8 mouse cellular contexts compared by ENCODE assay signal in the genomic region with DNA sequence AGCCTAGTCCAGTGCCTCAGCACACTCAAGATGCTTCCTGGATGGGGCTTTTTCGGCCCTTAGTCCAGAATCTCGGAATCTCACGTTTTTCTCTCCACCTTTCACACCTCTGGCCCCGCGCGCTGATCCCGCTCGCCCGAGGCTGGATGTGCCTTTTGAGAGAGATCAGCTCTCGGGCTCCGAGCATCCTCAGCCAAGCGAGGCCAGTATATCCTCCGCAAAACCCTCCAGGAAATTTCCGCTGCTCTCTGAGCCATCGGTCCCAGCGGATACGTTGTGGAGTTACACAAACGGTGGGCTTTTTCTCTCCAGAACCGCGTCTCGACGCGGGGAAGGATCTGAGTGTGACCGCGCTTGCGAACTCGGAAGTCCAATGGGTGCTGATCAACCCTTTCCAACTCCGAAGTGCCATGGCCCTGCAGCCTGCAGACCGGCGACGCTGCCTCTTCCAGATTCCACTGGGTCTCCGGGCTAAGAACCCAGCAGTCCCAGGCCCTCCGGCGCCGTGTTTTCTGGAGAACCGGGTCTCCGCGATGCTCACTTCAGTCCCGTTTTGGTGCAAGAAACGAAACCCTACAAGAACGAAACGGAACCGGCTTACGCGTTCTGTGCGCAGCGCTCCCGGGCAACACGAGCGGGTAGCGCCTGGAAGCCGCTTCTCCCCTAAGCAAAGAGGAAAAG. TPM values are rescaled to one million over a fixed set of nuclear protein-coding genes. Genes with fewer than 3 reads are reported as not detected.
DNase-seq lines count a peak whose midpoint lies in the region; ATAC-seq and TF ChIP-seq lines count a peak whose summit lies in the region.

No protein-coding gene starts in this region.

- H3K4me3 ChIP-seq in lung, embryonic 16.5 days (ENCODE audit: low read length): peak overlapping the region; percentile 51
- peak overlapping the region; percentile 29 for H3K4me3 ChIP-seq in embryonic facial prominence, embryonic 12.5 days
- peak overlapping the region; percentile 36 for H3K4me3 ChIP-seq in limb, embryonic 14.5 days (replicated peaks; ENCODE audit: low read length)

- no peaks in the 10 kb centered on the region for H3K9me3 ChIP-seq in lung, embryonic 16.5 days (ENCODE audit: control insufficient read depth, low read length)
- no peaks in the 10 kb centered on the region for H3K9me3 ChIP-seq in embryonic facial prominence, embryonic 12.5 days
- no peaks in the 10 kb centered on the region for H3K9me3 ChIP-seq in limb, embryonic 14.5 days (ENCODE audit: control insufficient read depth, low read length)

- H3K36me3 ChIP-seq in lung, embryonic 16.5 days (ENCODE audit: control insufficient read depth, insufficient read depth, low read length): no peaks in the 10 kb centered on the region
- no peaks in the 10 kb centered on the region for H3K36me3 ChIP-seq in embryonic facial prominence, embryonic 12.5 days
- no peaks in the 10 kb centered on the region for H3K36me3 ChIP-seq in limb, embryonic 14.5 days (ENCODE audit: control insufficient read depth, insufficient read depth, low read length)

- ATAC-seq in lung, embryonic 16.5 days (ENCODE audit: low read depth): no peak
- no peak for ATAC-seq in embryonic facial prominence, embryonic 12.5 days (ENCODE audit: insufficient number of reproducible peaks, insufficient read depth, low FRiP score, low TSS enrichment)
- ATAC-seq in limb, embryonic 14.5 days (ENCODE audit: low FRiP score, low read depth): no peak
- no peak; the same call in 1 of the 2 replicates for ATAC-seq in granulocyte monocyte progenitor cell, adult 5-6 weeks (replicated peaks; ENCODE audit: poor library complexity, severe bottlenecking)

- intact Hi-C loops in heart, postnatal 36 days (cut with DNase I): no loop called here

- peaks cover 91% of the 10 kb centered on the region for H3K27me3 ChIP-seq in lung, embryonic 16.5 days (ENCODE audit: control insufficient read depth, insufficient read depth, low read depth, low read length)
- peaks cover 94% of the 10 kb centered on the region for H3K27me3 ChIP-seq in embryonic facial prominence, embryonic 12.5 days
- peaks cover 98% of the 10 kb centered on the region for H3K27me3 ChIP-seq in limb, embryonic 14.5 days (ENCODE audit: control insufficient read depth, insufficient read depth, low read length)

- under 1% methylated on average over 52 of the region's 52 CpGs for WGBS in lung, embryonic 16.5 days
- under 1% methylated on average over 52 of the region's 52 CpGs for WGBS in embryonic facial prominence, embryonic 12.5 days
- under 1% methylated on average over 52 of the region's 52 CpGs for WGBS in limb, embryonic 14.5 days

- H3K9ac ChIP-seq in lung, embryonic 16.5 days (ENCODE audit: low read length): peak overlapping the region; percentile 30; the same call in 1 of the 2 replicates
- H3K9ac ChIP-seq in embryonic facial prominence, embryonic 12.5 days: no peak overlapping the region
- peak overlapping the region; percentile 1; the same call in 1 of the 2 replicates for H3K9ac ChIP-seq in limb, embryonic 14.5 days (ENCODE audit: low read depth, low read length, severe bottlenecking)

- peak overlapping the region; percentile 67 for H3K4me2 ChIP-seq in lung, embryonic 16.5 days (ENCODE audit: low read depth, low read length)
- H3K4me2 ChIP-seq in embryonic facial prominence, embryonic 12.5 days (replicated peaks): peak overlapping the region; percentile 46
- H3K4me2 ChIP-seq in limb, embryonic 14.5 days (replicated peaks; ENCODE audit: low read depth, low read length, severe bottlenecking): peak overlapping the region; percentile 55

- no peak for TF ChIP-seq POLR2A in limb, embryonic 14.5 days (IDR thresholded peaks at IDR 0.05; ENCODE audit: borderline replicate concordance, extremely low read depth, insufficient read depth, insufficient read length)

- H3K4me1 ChIP-seq in lung, embryonic 16.5 days (replicated peaks; ENCODE audit: control insufficient read depth, insufficient read depth, low read length): peaks cover 19% of the 10 kb centered on the region
- peaks cover 29% of the 10 kb centered on the region for H3K4me1 ChIP-seq in embryonic facial prominence, embryonic 12.5 days
- H3K4me1 ChIP-seq in limb, embryonic 14.5 days (ENCODE audit: control insufficient read depth, insufficient read depth, low read length): peaks cover 20% of the 10 kb centered on the region

- H3K27ac ChIP-seq in lung, embryonic 16.5 days (ENCODE audit: low read length): no peak overlapping the region
- no peak overlapping the region for H3K27ac ChIP-seq in embryonic facial prominence, embryonic 12.5 days
- no peak overlapping the region for H3K27ac ChIP-seq in limb, embryonic 14.5 days (replicated peaks; ENCODE audit: low read depth, low read length)

- no peak for DNase-seq in lung, postnatal 14 days
- peak; percentile 10 to 18 for DNase-seq in heart, postnatal 36 days
- DNase-seq in limb, embryonic 14.5 days (ENCODE audit: low spot score): peak; percentile 13
- DNase-seq in right cerebral cortex, adult 2 months (ENCODE audit: low spot score in 2 of 2): peak; percentile 48 to 53
- no peak for DNase-seq in spleen, postnatal 4 days (ENCODE audit: low spot score in 2 of 2)

RNA-seq across cellular contexts. Expression of a gene that starts 2.8 kb away (rescaled TPM):
- polyA plus RNA-seq in lung, embryonic 16.5 days (2015; fragmentation: Nextera tagmentation; extraction: Ambion mirVana): not detected in 2 replicates
- polyA plus RNA-seq in embryonic facial prominence, embryonic 12.5 days (2016; fragmentation: Nextera tagmentation; extraction: Ambion mirVana): 0.68 and 1.8 TPM in 2 replicates
- total RNA-seq in heart, postnatal 36 days (2021): not detected
- 0.15 and 0.63 TPM in 2 replicates for polyA plus RNA-seq in limb, embryonic 14.5 days (2012; rRNA removed)
- 0.17 TPM in 1 of 2 replicates, not detected in the other for polyA plus RNA-seq in limb, embryonic 14.5 days (2014; fragmentation: Nextera tagmentation; extraction: Ambion mirVana)
- not detected in 2 replicates for total RNA-seq in granulocyte monocyte progenitor cell, adult 5-6 weeks (2014; fragmentation: Nextera tagmentation)
- total RNA-seq in granulocyte monocyte progenitor cell, adult 5-6 weeks (2017): not detected in 2 replicates

RNA-seq across cellular contexts. Expression of a gene that starts 52.5 kb away (rescaled TPM):
- 63.6 and 65.6 TPM in 2 replicates for polyA plus RNA-seq in lung, embryonic 16.5 days (2015; fragmentation: Nextera tagmentation; extraction: Ambion mirVana)
- 41.7 and 44.9 TPM in 2 replicates for polyA plus RNA-seq in embryonic facial prominence, embryonic 12.5 days (2016; fragmentation: Nextera tagmentation; extraction: Ambion mirVana)
- 10 to 100 TPM; 82.3 to 83.8 TPM for total RNA-seq in heart, postnatal 36 days (2021)
- 16.8 and 18.4 TPM in 2 replicates for polyA plus RNA-seq in limb, embryonic 14.5 days (2012; rRNA removed)
- polyA plus RNA-seq in limb, embryonic 14.5 days (2014; fragmentation: Nextera tagmentation; extraction: Ambion mirVana): 58.2 and 59.9 TPM in 2 replicates
- total RNA-seq in granulocyte monocyte progenitor cell, adult 5-6 weeks (2014; fragmentation: Nextera tagmentation): 23.9 and 29.4 TPM in 2 replicates
- total RNA-seq in granulocyte monocyte progenitor cell, adult 5-6 weeks (2017): 17.5 and 17.7 TPM in 2 replicates

Comparison
In these comparisons a context has a peak if more than half of its experiments do, and no peak if none do; other contexts are left out.
1. DNase-seq: peak in heart, postnatal 36 days (2 of 2), limb, embryonic 14.5 days (single experiment) and right cerebral cortex, adult 2 months (2 of 2); none in lung, postnatal 14 days (single experiment) and spleen, postnatal 4 days (0 of 2).
2. Peak in every context shown above with its lines, with median percentiles within 50 percentile points of each other: H3K4me2 ChIP-seq and H3K4me3 ChIP-seq.